Mouse (Mus musculus) limb, embryonic 12.5 days (tissue): ENCODE data around the gene Dusp5. TPM values are rescaled to one million over a fixed set of nuclear protein-coding genes. Genes with fewer than 3 reads are reported as not detected.

Source experiments
- ATAC-seq: fragments of 200-750 bp; cut with Nextera tagmentation; 2 replicates; pipeline ENCODE4 v1.8.0; 2017; ENCODE audit warnings: low read depth, moderate TSS enrichment; ENCODE audit not compliant: insufficient number of reproducible peaks, insufficient read depth, low FRiP score, low TSS enrichment
- H3K27ac ChIP-seq: fragments of 300-500 bp; sonication (generic); 2 replicates; pipeline ENCODE4 v1.5.1; 2016; ENCODE audit warnings: mild to moderate bottlenecking, moderate library complexity
- H3K27me3 ChIP-seq: fragments of 300-500 bp; sonication (generic); 2 replicates; pipeline ENCODE4 v1.6.1; 2016; ENCODE audit warnings: mild to moderate bottlenecking, moderate library complexity
- H3K36me3 ChIP-seq: fragments of 300-500 bp; sonication (generic); 2 replicates; pipeline ENCODE4 v1.6.1; 2016; ENCODE audit warnings: mild to moderate bottlenecking, moderate library complexity
- H3K4me1 ChIP-seq: fragments of 300-500 bp; sonication (generic); replicated peaks from 2 replicates; pipeline ENCODE4 v1.6.1; 2016
- H3K4me2 ChIP-seq: fragments of 300-500 bp; sonication (generic); 2 replicates; pipeline ENCODE4 v1.6.1; 2016; ENCODE audit warnings: mild to moderate bottlenecking, moderate library complexity
- H3K4me3 ChIP-seq: fragments of 300-500 bp; sonication (generic); replicated peaks from 2 replicates; pipeline ENCODE4 v1.5.1; 2016; ENCODE audit warnings: mild to moderate bottlenecking
- H3K9ac ChIP-seq: fragments of 300-500 bp; sonication (generic); replicated peaks from 2 replicates; pipeline ENCODE4 v1.6.1; 2016; ENCODE audit warnings: mild to moderate bottlenecking, moderate library complexity
- H3K9me3 ChIP-seq: fragments of 300-500 bp; sonication (generic); 2 replicates; pipeline ENCODE4 v1.6.1; 2016; ENCODE audit warnings: mild to moderate bottlenecking, moderate library complexity
- WGBS: fragments of 180-500 bp; shearing (Covaris S2); methylation state at CpG from one replicate; pipeline ENCODE4 v1.1.7; 2016; 5-methylcytosine and 5-hydroxymethylcytosine counted together
- polyA plus RNA-seq: library from polyadenylated mRNA; unstranded; fragments of >200 nt; fragmentation: Nextera tagmentation; extraction: Ambion mirVana; gene quantifications from 2 replicates; pipeline ENCODE4 v1.2.1, GENCODE M21; 2016

The Dusp5 gene
- polyA plus RNA-seq, 1 experiment from 2014 or later: 3.9 TPM

DNA sequence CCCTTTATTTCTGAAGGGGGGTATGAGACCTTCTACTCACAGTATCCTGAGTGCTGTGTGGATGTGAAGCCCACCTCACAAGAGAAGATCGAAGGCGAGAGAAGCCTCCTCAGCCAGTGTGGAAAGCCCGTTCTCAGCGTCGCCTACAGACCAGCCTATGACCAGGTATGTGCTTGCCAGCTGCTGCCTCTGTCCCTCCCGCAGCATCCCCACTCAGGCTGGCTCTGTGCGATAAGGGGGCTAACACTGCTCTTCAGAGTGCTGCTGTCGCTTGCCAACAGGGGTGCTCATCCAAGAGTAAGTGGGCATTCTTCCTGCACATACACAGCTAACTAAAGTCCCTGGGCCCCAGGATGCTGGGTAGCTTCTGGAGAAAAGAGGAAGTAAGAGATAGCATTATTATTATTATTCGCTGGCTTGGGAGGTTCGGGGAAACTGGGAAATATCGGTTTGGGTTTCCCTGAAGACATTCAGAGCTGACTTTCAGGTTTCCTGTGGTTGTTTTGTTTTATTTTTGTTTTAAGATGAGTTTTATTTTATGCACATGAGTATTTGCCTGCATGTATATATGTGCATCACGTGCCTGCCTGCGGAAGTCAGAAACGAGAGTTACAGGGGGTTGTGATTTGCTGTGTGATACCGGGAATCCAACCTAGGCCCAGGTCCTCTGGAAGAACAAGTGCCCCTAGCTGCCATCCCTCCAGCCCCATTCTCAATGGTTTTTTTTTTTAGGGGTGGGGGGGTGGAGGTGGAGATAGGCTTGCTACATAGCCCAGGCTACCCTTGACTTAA, 5.1 kb downstream of the Dusp5 start:
- 91% methylated on average over 15 of the region's 15 CpGs for WGBS
- no peak overlapping the region for H3K4me2 ChIP-seq
- no peak for ATAC-seq
- peaks cover 16% of the 10 kb centered on the region; the same call in 1 of the 2 replicates for H3K36me3 ChIP-seq
- no peak overlapping the region for H3K9ac ChIP-seq
- no peak overlapping the region for H3K27ac ChIP-seq
- peaks cover 36% of the 10 kb centered on the region for H3K4me1 ChIP-seq
- H3K27me3 ChIP-seq: peaks cover 24% of the 10 kb centered on the region
- no peaks in the 10 kb centered on the region for H3K9me3 ChIP-seq
- no peak overlapping the region for H3K4me3 ChIP-seq

DNA sequence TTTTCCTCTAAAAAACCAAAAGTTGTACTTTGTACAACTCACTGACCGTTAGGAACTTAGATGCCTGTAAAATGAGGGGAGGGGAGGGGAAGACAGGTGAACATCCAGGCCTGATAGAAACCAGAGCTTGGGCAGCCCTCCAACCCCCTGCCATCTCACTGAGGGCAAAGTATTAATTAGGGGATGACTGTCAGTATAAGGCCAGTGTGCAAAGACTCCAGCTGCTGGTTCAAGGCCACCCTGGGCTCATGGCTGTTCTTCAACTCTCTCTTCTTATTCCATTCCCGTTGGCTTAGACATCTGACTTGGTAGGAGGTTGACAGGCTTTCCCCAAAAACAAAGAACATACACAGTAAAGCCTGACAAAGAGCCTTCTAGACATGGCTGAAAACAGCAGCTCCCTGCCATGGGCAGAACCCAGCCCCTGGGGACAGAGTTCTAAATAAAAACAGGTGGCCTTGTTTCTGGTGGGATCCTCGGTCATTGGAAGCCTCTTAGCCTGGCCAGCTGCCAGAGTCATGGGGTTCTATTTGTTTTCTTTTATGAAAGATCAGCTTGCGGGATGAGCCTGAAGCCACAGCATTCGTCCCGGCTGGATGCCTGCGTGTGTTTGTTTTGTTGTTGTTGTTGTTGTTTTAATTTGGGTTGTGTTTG, 6.0 kb downstream of the Dusp5 start:
- Histone ChIP-seq H3K4me2 (no peak overlapping the region), H3K4me3 (no peak overlapping the region), H3K9me3 (no peaks in the 10 kb centered on the region), H3K27me3 (peaks cover 17% of the 10 kb centered on the region), H3K27ac (no peak overlapping the region), H3K36me3 (peaks cover 16% of the 10 kb centered on the region; the same call in 1 of the 2 replicates), H3K9ac (no peak overlapping the region), H3K4me1 (peaks cover 29% of the 10 kb centered on the region)
- WGBS: 64% methylated on average over 7 of the region's 7 CpGs
- no peak for ATAC-seq

DNA sequence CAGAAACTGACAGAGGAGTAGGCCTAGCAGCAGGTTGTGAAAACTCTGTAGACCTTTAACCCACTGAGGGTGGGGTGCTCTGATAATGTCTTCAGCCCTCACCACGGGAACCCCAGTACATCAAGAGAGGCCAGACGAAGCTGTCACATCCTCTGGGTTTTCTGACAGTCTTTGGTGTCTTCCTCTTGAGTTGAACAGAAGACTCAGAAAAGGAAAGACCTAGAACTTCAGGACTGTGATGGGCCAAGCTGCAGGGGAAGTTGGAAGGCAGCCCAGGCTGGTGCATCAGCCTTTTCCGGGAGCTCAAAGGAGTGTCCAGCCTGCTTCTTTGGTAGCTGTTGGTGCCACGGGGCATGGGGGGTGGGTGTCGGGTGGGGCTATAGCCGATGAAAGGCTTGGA, 6.5 kb downstream of the Dusp5 start:
- H3K4me2 ChIP-seq: no peak overlapping the region
- ATAC-seq: no peak
- H3K9ac ChIP-seq: no peak overlapping the region
- no peak overlapping the region for H3K4me3 ChIP-seq
- H3K27ac ChIP-seq: no peak overlapping the region
- peaks cover 16% of the 10 kb centered on the region; the same call in 1 of the 2 replicates for H3K36me3 ChIP-seq
- 87% methylated on average over 6 of the region's 6 CpGs for WGBS
- H3K27me3 ChIP-seq: peaks cover 12% of the 10 kb centered on the region
- no peaks in the 10 kb centered on the region for H3K9me3 ChIP-seq
- peaks cover 24% of the 10 kb centered on the region for H3K4me1 ChIP-seq

DNA sequence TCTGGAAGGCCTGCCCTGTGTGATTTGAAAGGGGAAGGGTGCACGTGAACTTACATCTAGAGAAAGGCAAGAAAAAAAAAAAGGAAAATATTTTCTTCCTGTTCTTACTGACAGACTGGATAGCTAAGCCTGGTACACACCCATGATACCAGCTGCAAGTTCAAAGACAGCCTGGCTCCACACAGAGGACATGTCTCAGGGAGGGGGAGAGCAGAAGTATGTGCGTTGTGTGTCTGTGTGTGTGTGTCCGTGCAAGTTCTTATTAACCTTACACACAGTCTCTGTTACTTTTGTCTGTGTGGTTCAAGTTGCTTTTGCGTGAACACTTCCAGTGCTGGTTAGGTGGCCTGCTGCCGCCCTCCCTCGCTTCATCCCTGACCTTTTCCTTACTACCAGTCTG, 7.3 kb downstream of the Dusp5 start:
- no peak overlapping the region for H3K4me3 ChIP-seq
- H3K4me2 ChIP-seq: no peak overlapping the region
- no peak overlapping the region for H3K27ac ChIP-seq
- H3K36me3 ChIP-seq: peaks cover 19% of the 10 kb centered on the region
- no peaks in the 10 kb centered on the region for H3K9me3 ChIP-seq
- no peak overlapping the region for H3K9ac ChIP-seq
- ATAC-seq: no peak
- WGBS: 85% methylated on average over 6 of the region's 6 CpGs
- peaks cover 21% of the 10 kb centered on the region for H3K4me1 ChIP-seq
- peaks cover 4% of the 10 kb centered on the region for H3K27me3 ChIP-seq

DNA sequence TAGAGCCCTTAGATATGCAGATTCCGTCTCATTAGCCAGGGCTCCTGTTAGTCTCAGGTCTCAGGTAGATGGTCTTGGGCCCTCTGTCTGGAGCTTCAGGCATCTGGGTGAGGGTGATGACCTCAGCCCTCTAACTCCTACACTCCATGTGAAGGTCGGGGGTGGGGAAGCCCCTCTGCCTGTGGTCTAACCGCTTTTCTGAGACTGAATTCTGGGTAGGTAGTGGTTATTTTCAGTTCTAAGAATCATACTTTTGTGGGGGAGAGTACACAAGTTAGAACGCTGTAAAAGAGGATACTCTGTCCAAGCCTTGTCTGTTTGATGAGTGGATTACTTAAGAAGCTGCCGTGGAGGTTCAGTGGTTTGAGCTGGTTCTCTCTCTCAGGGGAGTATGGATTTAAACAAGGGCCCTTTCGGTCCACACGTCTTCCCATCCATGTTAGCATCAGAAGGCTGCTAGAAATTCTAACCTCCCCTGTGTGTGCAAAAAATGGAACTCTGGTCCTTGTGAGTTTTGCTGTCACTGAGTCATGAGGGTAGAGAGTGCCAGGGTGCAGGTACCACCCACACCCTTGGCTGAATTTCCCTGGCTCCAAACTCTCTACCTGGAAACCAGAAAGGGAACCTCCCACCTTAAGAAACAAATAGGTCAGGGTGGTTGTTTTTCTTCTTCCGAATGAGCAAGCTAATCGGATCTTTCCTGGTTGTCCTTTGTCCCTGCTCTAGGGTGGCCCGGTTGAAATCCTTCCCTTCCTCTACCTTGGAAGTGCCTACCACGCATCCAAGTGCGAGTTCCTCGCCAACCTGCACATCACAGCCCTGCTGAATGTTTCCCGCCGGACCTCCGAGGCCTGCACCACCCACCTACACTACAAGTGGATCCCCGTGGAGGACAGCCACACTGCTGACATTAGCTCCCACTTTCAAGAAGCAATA, 8.1 kb downstream of the Dusp5 start:
- H3K36me3 ChIP-seq: peaks cover 23% of the 10 kb centered on the region
- 78% methylated on average over 17 of the region's 17 CpGs for WGBS

DNA sequence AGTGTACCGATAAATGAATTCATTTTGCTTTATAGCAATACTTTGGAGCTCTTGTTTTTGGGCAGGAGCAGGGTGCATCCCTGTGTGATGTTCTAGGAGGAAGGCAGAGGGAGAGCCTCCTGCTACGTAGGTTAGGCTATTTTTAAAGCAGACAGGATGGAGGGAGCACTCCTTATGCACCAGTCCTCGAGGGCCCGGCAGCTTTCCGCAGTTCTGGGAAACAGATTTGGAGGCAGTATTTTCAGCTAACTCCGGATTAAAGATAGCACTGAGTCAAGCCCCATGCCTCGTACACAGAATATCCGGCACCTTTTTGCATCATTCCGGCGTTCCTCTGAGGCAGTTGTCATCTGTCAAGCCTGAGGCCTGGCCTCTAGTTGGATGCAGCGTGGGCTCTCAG, 9.1 kb downstream of the Dusp5 start:
- no peak overlapping the region for H3K4me2 ChIP-seq
- WGBS: 88% methylated on average over 11 of the region's 11 CpGs
- no peak overlapping the region for H3K27ac ChIP-seq
- H3K4me1 ChIP-seq: peaks cover 8% of the 10 kb centered on the region
- H3K27me3 ChIP-seq: no peaks in the 10 kb centered on the region
- peaks cover 23% of the 10 kb centered on the region for H3K36me3 ChIP-seq
- no peak overlapping the region for H3K9ac ChIP-seq
- no peak overlapping the region for H3K4me3 ChIP-seq
- ATAC-seq: no peak
- no peaks in the 10 kb centered on the region for H3K9me3 ChIP-seq

More for the DNA sequence above, 8.1 kb downstream of the Dusp5 start:
- H3K27me3 ChIP-seq: no peaks in the 10 kb centered on the region
- no peak overlapping the region for H3K9ac ChIP-seq
- no peaks in the 10 kb centered on the region for H3K9me3 ChIP-seq
- H3K4me1 ChIP-seq: peaks cover 15% of the 10 kb centered on the region
- H3K27ac ChIP-seq: no peak overlapping the region
- no peak overlapping the region for H3K4me2 ChIP-seq
- no peak for ATAC-seq
- H3K4me3 ChIP-seq: no peak overlapping the region

DNA sequence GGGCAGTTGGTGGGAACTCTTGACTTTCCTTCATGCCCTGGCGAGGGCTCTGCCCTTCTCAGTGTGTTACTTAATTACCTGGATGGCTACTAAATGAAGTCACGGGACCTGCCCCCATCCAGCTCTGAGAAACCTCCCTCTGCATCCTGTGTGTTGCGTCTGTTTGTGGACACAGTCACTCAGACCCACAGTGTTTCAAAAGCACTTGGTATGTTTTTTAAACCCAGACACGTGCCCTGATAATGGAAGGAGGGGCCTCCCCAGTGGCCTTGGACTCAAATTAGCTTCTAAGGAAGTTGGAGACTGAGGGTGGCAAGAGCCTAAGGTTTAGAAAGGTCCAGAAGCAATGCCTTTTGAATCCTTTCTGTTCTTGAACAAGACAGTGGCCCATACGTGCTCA, 9.9 kb downstream of the Dusp5 start:
- Histone ChIP-seq H3K9ac (no peak overlapping the region), H3K4me3 (no peak overlapping the region), H3K9me3 (no peaks in the 10 kb centered on the region), H3K27me3 (no peaks in the 10 kb centered on the region), H3K4me2 (no peak overlapping the region), H3K27ac (no peak overlapping the region), H3K36me3 (peaks cover 22% of the 10 kb centered on the region), H3K4me1 (peaks cover 12% of the 10 kb centered on the region)
- ATAC-seq: no peak
- WGBS: 67% methylated on average over 5 of the region's 5 CpGs

DNA sequence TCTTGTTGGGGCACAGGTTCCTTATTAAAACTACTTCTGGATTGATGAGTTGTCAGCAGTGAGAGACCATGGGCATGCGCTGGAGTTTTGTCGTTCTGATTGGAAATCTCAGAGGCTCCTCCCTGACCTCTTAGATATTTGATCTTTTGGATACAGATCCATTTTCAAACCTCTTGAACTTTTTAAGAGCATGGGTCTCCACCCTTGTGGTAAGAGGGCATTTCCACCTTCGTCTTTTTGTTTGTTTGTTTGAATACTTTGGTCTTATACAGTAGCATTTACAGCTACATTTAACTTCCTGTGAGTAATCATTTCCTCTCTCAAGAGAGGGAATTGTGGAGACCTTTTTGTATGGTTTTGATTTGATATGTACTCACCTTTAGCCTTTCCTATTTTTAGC, 10.4 kb downstream of the Dusp5 start:
- ATAC-seq: no peak
- Histone ChIP-seq H3K27ac (no peak overlapping the region), H3K4me1 (peaks cover 13% of the 10 kb centered on the region), H3K27me3 (no peaks in the 10 kb centered on the region), H3K9me3 (no peaks in the 10 kb centered on the region), H3K36me3 (peaks cover 20% of the 10 kb centered on the region), H3K4me2 (no peak overlapping the region), H3K4me3 (no peak overlapping the region), H3K9ac (no peak overlapping the region)
- 69% methylated on average over 3 of the region's 3 CpGs for WGBS

DNA sequence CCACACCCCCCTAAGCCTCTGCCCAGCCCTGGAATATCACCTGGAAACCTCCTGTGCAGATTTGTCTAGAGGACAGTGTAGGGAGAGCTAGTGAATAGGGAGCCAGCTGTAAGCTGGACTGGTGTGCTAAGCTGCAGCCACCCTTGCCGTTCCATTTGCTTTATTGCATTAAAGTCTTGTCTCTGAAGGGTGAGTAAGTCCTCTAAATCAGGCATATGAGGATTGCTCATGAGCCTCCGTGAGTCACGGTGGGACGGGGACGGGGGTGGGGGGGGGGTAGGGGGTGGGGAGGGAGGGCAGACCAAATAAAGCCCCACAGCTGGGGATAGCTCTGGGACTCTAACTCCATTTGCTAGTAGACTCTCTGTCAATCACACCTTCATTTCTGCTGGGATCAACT, 14.7 kb downstream of the Dusp5 start:
- H3K4me2 ChIP-seq: no peak overlapping the region
- 32% methylated on average over 5 of the region's 5 CpGs for whole genome bisulfite sequencing

DNA sequence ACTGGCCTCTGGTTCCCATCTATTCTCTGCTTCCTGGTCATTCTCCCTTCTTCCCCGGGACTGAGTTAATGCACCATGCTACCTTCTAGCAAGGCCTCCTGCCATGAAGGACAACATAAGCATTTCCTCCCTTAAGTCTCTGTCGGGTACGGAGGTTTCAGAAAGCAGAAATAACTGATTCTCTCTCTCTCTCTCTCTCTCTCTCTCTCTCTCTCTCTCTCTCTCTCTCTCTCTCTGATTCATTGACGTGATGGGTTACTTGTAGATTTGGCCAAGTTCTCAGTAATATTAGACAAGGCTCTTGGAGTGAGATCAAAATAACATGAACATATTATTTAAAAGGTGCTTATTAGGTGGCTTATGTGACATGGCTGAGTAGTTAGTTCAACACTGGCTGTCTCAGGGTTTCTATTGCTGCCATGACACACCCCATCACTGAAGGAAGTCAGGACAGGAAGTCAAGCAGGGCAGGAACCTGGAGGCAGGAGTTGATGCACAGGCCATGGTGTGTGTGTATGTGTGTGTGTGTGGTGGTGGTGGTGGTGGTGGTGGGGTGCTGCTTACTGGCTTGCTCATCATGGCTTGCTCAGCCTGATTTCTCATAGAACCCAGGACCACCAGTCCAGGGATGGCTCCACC, 16.1 kb downstream of the Dusp5 start:
- 61% methylated on average over 4 of the region's 4 CpGs for WGBS
- Histone ChIP-seq H3K4me3 (no peak overlapping the region), H3K27me3 (no peaks in the 10 kb centered on the region), H3K9ac (no peak overlapping the region), H3K27ac (no peak overlapping the region), H3K9me3 (no peaks in the 10 kb centered on the region), H3K4me2 (no peak overlapping the region), H3K4me1 (peaks cover 10% of the 10 kb centered on the region; the same call in 1 of the 2 replicates), H3K36me3 (peaks cover 7% of the 10 kb centered on the region)
- ATAC-seq: no peak

More for the DNA sequence above, 14.7 kb downstream of the Dusp5 start:
- Histone ChIP-seq H3K4me3 (no peak overlapping the region), H3K36me3 (peaks cover 7% of the 10 kb centered on the region), H3K9ac (no peak overlapping the region), H3K9me3 (no peaks in the 10 kb centered on the region), H3K27ac (no peak overlapping the region), H3K4me1 (peaks cover 13% of the 10 kb centered on the region; the same call in 1 of the 2 replicates), H3K27me3 (no peaks in the 10 kb centered on the region)
- ATAC-seq: no peak
